Mouse (Mus musculus): Measurements from ENCODE around the gene Enah.

Gene Enah

DNA sequence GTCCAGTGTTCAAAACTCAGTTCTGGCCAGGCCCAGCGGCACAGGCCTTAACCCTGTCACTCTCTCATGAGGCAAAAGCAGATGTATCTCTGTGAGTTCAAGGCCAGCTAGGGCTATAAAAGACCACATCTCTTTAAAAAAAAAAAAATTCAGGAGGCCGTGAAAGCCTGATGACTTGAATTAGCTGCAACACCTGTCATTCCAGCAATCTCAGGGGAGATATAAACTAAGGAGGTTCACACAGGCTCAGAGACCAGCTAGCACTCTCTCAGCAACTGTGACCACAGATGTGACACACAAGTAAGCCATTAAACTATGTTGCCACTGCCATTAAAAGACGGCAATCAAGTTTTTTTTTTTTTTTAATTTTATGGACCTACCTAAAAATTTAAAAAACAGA, 56.0 kb downstream of the Enah start:
- no peak for DNase-seq (ENCODE audit: low read depth, low spot score)

DNA sequence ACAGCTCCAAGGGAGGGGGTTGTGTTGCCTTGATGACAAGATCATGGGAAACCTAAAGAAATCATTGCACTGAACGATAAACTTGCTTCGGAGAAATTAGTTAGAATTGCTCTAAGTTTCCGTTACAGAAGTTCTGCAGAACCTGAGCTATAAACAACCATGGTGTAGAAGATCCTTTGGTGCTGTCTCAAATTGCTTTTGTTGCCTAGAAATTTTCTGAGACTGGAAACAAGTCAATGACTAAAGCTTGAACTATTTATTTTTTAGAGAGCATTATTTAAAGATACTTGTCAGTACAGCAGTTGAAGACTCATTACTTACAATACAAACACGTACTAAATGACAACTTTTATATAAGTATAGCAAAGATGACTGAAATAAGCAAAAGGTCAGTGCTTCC, 56.4 kb downstream of the Enah start:
- DNase-seq (ENCODE audit: low read depth, low spot score) = no peak

GRCm38 (mm10) chr1:181960383-181960782, 59.4 kb downstream of the Enah start:
- no peak for DNase-seq (ENCODE audit: low read depth, low spot score)

DNA sequence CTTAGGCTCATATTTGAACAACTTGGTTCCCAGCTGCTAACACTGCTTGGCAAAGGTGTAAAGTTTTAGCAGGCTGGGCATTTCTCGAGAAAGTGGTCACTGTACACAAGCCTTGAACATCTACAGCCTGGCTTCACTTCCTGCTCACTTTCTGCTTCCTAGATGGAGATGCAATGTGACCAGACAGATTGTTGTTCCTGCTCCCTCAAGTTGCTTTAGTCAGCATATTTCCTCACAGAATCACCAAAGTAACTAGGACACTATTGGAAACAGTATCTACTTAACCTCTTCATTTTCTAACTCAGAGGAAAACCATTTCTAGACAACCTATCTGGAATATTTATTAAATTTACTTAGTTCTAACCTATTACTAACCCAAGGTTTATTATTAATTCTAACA, 61.4 kb downstream of the Enah start:
- no peak for DNase-seq (ENCODE audit: low read depth, low spot score)

GRCm38 (mm10) chr1:181957736-181958135, 62.1 kb downstream of the Enah start:
- DNase-seq (ENCODE audit: low read depth, low spot score) = no peak

GRCm38 (mm10) chr1:181953547-181953946, 66.2 kb downstream of the Enah start:
- DNase-seq (ENCODE audit: low read depth, low spot score) = no peak

GRCm38 (mm10) chr1:181951266-181951665, 68.5 kb downstream of the Enah start:
- DNase-seq (ENCODE audit: low read depth, low spot score) = no peak

GRCm38 (mm10) chr1:181950721-181951120, 69.1 kb downstream of the Enah start:
- DNase-seq (ENCODE audit: low read depth, low spot score) = no peak

DNA sequence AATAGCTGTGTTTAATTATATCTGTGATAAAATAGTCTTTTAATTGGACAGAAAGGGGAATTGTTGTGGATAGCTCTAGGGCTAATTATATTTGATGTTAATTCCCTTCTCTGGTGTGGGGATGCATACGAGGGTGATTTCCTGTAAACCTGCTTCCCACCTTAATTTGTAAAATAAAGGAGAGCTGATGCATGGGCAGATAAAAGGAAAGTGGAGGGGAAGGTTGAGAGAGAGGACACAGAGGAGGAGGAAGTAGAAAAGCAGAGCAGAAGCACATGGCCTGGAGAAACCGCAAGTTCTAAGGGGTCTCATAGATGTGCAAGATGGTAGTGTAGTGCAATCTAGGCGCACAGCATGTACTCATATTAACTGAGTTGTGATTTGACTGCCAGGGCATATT, 71.6 kb downstream of the Enah start:
- DNase-seq (ENCODE audit: low read depth, low spot score) = no peak

DNA sequence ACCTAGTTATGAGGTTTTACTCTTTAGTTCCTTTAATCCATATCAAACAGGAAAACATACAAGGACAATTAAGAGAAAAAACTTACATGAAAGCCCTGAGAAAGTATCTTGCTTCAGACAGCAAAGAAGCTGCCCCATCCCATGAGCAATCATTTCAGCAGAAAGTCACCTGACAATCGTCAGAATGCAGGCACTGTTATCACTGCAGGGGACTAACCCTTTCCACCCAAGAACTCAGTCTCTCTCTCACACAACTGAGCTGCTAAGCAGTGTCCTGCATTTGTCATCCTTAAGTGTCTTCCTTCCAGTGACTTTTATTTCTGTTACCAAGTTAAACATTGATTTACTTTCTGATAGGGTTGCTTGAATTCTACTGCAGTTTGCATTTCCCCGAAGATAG, 82.7 kb downstream of the Enah start:
- no peak for DNase-seq (ENCODE audit: low read depth, low spot score)

DNA sequence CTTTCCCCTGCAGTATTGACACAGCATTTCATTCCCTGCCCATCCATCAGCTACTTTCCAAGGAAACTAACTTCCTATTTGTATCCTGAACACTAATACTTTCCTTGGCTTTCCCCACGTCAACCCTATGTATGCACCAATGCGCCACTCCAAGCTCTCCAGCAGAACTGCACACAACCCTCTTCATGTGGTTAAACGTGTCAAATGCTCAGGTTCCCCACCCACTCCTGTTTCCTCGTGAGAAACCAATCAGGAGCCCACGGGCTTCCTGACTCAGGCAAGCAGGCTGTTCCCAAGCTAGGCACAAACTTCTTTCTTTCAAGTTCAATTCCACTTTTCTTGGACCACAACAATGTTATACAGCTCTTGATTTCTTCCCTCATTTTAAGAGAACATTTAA, 91.4 kb downstream of the Enah start:
- DNase-seq (ENCODE audit: low read depth, low spot score) = no peak

DNA sequence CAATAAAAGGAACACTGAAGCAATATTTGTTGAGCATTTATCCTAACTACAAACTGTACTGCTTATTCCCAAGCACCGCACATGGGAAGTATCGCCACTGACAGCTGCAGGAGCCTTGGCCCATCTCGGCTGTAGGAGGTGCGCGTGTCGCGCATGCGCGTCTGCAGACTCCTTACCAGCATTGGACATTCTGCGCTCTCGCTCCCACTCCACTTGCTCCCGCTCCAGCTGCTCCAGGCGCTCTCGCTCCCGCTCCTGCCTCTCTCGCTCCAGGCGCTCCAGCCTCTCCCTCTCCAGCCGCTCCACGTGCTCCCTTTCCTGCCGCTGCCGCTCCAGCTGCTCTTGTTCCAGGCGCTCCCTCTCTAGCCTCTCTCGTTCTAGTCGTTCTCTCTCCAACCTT, 96.4 kb downstream of the Enah start:
- peak; percentile 76 for DNase-seq (ENCODE audit: low read depth, low spot score)

GRCm38 (mm10) chr1:181921580-181922494, 98.0 kb downstream of the Enah start:
- DNase-seq (ENCODE audit: low read depth, low spot score) = peak; percentile 15

DNA sequence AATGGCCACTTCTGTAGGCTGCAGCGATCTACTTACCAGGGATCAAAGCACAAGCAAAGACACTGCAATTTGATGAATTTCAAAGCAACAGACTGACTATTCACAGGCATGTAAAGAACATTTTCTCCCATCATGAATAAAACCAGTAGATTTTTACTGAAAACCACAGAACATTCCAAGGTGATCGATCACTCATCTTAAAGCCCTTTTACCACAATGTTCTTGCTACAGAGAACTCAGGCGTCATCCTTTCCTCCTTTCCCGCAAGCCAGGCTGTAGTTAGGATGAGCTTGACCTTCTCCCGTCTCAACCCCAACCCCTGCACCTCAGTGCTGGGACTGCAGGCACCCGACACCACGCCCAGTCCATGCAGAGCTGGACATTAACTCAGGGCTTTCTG, 107.9 kb downstream of the Enah start:
- no peak for DNase-seq (ENCODE audit: low read depth, low spot score)

GRCm38 (mm10) chr1:181901706-181902373, 118.0 kb downstream of the Enah start:
- DNase-seq (ENCODE audit: low read depth, low spot score) = no peak

DNA sequence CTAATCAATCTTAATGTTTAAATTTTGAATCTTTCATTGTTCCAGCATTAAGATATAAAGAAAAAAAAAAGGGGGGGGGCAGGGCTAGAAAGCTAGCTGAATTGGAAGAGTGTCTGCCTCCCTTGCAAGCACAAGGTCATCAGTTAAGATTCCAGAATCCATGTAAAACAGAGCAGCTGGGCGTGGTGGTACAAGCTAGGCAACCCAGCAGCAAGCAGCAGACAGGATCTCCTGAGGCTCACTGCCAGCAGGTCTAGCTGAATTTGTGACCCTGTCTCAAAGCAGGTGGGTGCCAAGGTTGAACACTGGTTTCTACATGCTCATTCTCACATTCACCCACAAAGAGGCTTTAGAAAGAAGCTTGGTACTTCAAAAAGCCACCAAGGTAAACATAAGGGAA, 118.9 kb downstream of the Enah start:
- no peak for DNase-seq (ENCODE audit: low read depth, low spot score)

- no peak for DNase-seq (ENCODE audit: low read depth, low spot score)
These were observed 120.8 kb downstream of the Enah start for GRCm38 (mm10) chr1:181898961-181899360.

DNA sequence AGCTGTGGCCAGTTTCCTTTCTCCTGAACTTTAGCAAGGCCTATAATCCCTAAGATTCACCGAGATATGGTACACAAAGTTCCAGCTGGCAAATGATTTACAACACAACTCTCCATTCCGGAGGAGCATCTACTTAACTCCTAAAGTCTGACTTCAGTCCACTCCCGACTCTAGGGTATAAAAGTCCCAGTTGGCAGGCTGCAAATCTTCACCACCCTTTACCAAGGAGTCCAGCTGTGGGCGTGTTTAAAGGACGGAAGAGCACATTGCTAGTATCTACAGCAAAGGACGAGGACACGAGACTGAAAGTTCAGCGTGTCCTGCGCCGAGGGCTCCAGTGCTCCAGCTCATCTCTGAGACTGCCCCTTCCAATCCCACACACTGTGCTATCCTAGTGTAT, 122.8 kb downstream of the Enah start:
- no peak for DNase-seq (ENCODE audit: low read depth, low spot score)

- DNase-seq (ENCODE audit: low read depth, low spot score) = peak; percentile 85
These were observed 126.1 kb downstream of the Enah start for GRCm38 (mm10) chr1:181893721-181894120.

DNA sequence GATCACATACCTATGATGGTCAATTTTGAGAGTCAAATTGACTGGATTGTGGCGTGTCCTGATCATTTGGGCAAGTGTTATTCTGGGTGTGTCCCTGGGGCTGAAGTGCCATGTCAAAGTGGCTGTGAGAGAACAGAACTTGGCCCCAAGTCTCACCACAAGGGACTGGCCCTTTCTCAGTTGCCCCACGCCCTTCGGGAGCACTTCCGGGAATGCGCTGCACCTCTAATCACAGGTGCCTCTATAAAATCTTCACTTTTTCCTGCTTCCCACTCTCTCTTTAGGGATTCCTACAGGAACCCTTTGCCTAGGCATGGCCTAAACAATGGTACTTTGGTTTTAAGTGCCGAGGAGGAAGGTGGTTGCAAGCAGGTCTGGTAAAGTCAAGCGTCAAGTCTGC, 130.1 kb downstream of the Enah start:
- no peak for DNase-seq (ENCODE audit: low read depth, low spot score)

DNA sequence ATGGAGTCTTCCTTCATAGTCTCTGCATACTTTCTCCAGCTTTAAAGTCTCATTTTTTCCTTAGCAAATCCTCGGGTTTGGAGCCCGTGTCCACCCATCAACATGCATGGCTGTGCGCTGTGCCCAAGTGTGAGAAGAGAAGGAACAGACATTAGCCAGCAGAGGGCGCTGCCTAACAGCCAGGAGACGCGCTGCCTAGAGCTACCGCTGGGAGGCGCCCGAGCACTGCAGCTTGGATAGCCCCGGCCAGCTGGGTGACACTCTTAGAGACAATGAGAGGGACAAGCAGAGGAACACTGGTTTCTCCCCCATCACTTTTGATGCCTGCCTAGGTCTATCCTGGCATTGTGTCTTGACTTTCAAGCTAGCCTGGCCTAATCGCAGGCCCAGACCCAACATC, 131.0 kb downstream of the Enah start:
- DNase-seq (ENCODE audit: low read depth, low spot score) = peak; percentile 56

DNA sequence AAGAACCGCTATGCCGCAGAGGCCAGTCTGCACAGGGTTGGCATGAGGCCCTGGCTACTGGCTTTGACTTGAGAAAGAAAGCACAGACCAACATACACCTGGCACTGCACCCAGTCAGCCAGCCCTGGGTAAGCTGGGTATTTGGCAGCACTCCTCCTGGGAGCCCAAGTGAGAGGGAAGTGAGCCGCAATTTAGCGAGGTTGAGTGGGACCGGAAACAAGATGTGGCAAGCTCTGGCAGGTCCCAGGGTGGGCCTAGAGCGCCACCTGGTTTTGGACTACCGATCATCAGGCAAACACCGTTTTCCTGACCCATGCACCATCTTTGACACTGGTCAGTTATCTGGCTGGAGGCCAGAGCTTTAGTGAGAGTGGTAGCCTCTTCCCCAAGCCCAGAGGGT, 138.3 kb downstream of the Enah start:
- no peak for DNase-seq (ENCODE audit: low read depth, low spot score)

DNA sequence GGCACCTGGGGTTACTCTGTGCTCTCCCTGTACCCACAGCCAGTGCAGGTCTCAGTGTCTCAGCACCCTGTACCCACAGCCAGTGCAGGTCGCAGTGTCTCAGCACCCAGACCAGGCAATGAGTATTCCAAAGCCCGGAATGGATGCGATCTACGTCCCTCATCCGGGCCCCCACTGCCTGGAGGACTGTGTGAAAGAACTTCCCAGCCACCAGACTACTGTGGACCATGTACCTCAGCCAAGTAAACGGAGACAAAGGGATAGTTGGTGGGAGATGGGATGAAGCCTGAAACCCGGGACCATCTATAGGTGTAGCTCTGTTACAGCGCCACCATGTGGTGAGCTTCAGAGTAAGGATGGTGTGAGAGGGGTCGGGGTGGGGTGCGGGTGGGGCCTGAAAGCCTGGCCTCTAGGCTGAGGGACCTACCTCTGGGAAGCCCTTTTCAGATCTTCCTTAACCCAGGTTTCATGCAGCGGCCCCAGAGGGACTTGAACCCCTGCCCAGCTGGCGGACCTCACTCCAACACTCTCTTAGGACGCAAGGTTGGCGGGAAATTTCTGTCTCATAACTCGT, 139.0 kb downstream of the Enah start:
- DNase-seq (ENCODE audit: low read depth, low spot score) = no peak

All from telencephalon, adult 2 months (tissue).